In genomic region chr8:71468916-71469315, GRCm38 (mm10) we compare ENCODE assay signal across 8 mouse cellular contexts. TPM values are rescaled to one million over a fixed set of nuclear protein-coding genes. Genes with fewer than 3 reads are reported as not detected.
DNase-seq lines count a peak whose midpoint lies in the region; ATAC-seq lines count a peak whose summit lies in the region.

TSS of gene Dda1 (plus strand) at chr8:71469199.

- peak within 1 kb of the TSS; percentile 81 for H3K4me3 ChIP-seq in hindbrain, embryonic 15.5 days

- WGBS in hindbrain, embryonic 15.5 days = under 1% methylated on average over 52 of the region's 52 CpGs

- no peaks in the 10 kb centered on the region for H3K27me3 ChIP-seq in hindbrain, embryonic 15.5 days

- H3K4me1 ChIP-seq in hindbrain, embryonic 15.5 days (replicated peaks) = peaks cover 34% of the 10 kb centered on the region

- ATAC-seq in hindbrain, embryonic 15.5 days (ENCODE audit: low FRiP score, low read depth) = peak; percentile 90

- DNase-seq in T-cell, adult 2 months (ENCODE audit: low spot score) = peak; percentile 98
- peak; percentile 97 to 98 for DNase-seq in cerebellum, postnatal 36 days
- DNase-seq in frontal cortex, postnatal 36 days (ENCODE audit: low spot score in 2 of 2) = peak; percentile 97 to 99
- DNase-seq in left cerebral cortex, adult 11 months (ENCODE audit: low spot score) = peak; percentile 99
- DNase-seq in lung, postnatal 4 days = peak; percentile 97 to 99
- peak; percentile 95 for DNase-seq in retina, postnatal 7 days (ENCODE audit: low read depth, low spot score)
- DNase-seq in urinary bladder, adult 2 months (ENCODE audit: low spot score) = peak; percentile 87

- peak within 1 kb of the TSS; percentile 68 for H3K9ac ChIP-seq in hindbrain, embryonic 15.5 days

- H3K4me2 ChIP-seq in hindbrain, embryonic 15.5 days = peak within 1 kb of the TSS; percentile 92

- H3K27ac ChIP-seq in hindbrain, embryonic 15.5 days (replicated peaks) = peak within 1 kb of the TSS; percentile 90

- no peaks in the 10 kb centered on the region for H3K9me3 ChIP-seq in hindbrain, embryonic 15.5 days

- H3K36me3 ChIP-seq in hindbrain, embryonic 15.5 days = peaks cover 21% of the 10 kb centered on the region

RNA-seq across cellular contexts. Expression of gene Dda1, which starts in this region (rescaled TPM):
- 217 and 231 TPM in 2 replicates for polyA plus RNA-seq in hindbrain, embryonic 15.5 days (2015; fragmentation: Nextera tagmentation; extraction: Ambion mirVana)
- polyA plus RNA-seq in urinary bladder, adult 2 months (2012; rRNA removed) = 56.7 and 67.3 TPM in 2 replicates

Comparison
In these comparisons a context has a peak if more than half of its experiments do, and no peak if none do; other contexts are left out.
1. Peak in every context shown above with its lines: DNase-seq, ATAC-seq, H3K4me3 ChIP-seq and H3K27ac ChIP-seq.